Mouse (Mus musculus) ES-E14 (cell line): ENCODE results near the gene Cth. TPM values are rescaled to one million over a fixed set of nuclear protein-coding genes. Genes with fewer than 3 reads are reported as not detected.

Experiments used
- DNase-seq: peaks from one replicate; pipeline ENCODE4 v3.0.0-alpha.2; 2013; ENCODE audit warnings: low read depth, low spot score
- H3K27ac ChIP-seq: 2 replicates; pipeline ENCODE4 v1.5.1; 2012; ENCODE audit warnings: low read depth, mild to moderate bottlenecking, low read length, moderate library complexity, mixed read lengths; ENCODE audit not compliant: poor library complexity, insufficient read depth, severe bottlenecking
- H3K36me3 ChIP-seq: 2 replicates; pipeline ENCODE4 v1.6.1; 2012; ENCODE audit warnings: mild to moderate bottlenecking, low read length, moderate library complexity, mixed read lengths; ENCODE audit not compliant: control insufficient read depth, poor library complexity, insufficient read depth, severe bottlenecking
- H3K4me1 ChIP-seq, 2 experiments: fragments of 150-350 bp in 1 of 2; sonication (generic) in 1 of 2; 2 replicates each; pipeline ENCODE4 v1.6.1; 2012; ENCODE audit warnings: low read length in 2 of 2, mild to moderate bottlenecking in 1 of 2, mixed read lengths in 1 of 2; ENCODE audit not compliant: control insufficient read depth in 2 of 2, insufficient read depth in 2 of 2, poor library complexity in 1 of 2
- H3K4me3 ChIP-seq, 2 experiments: fragments of 150-350 bp in 1 of 2; sonication (generic) in 1 of 2; 2 replicates each; pipeline ENCODE4 v1.5.1; 2012; ENCODE audit warnings: low read length in 2 of 2, low read depth in 1 of 2, mild to moderate bottlenecking in 1 of 2, mixed read lengths in 1 of 2; ENCODE audit not compliant: insufficient read depth in 1 of 2, poor library complexity in 1 of 2, severe bottlenecking in 1 of 2
- H3K9ac ChIP-seq: 2 replicates; pipeline ENCODE4 v1.6.1; 2012; ENCODE audit warnings: low read depth, mild to moderate bottlenecking, low read length, mixed read lengths; ENCODE audit not compliant: poor library complexity, insufficient read depth, severe bottlenecking
- H3K9me3 ChIP-seq: fragments of 150-350 bp; sonication (generic); 2 replicates; pipeline ENCODE4 v1.6.1; 2012; ENCODE audit warnings: low read depth, mild to moderate bottlenecking, low read length; ENCODE audit not compliant: control insufficient read depth, insufficient read depth
- CHD2 ChIP-seq: IDR thresholded peaks from 2 replicates; pipeline ENCODE4 v1.6.1; 2014; ENCODE audit warnings: mild to moderate bottlenecking, low read depth, low read length, inconsistent platforms
- HCFC1 ChIP-seq: IDR thresholded peaks from 2 replicates; pipeline ENCODE4 v1.6.1; 2012; ENCODE audit warnings: low read length, inconsistent platforms, borderline replicate concordance; ENCODE audit not compliant: insufficient read depth
- MAFK ChIP-seq: IDR thresholded peaks from 2 replicates; pipeline ENCODE4 v1.6.1; 2014; ENCODE audit warnings: mild to moderate bottlenecking, low read depth, low read length, inconsistent platforms; ENCODE audit not compliant: insufficient read depth
- ZC3H11A ChIP-seq: IDR thresholded peaks from 2 replicates; pipeline ENCODE4 v1.6.1; 2012; ENCODE audit warnings: low read depth, mild to moderate bottlenecking, inconsistent platforms, low read length, borderline replicate concordance
- ZNF384 ChIP-seq: IDR thresholded peaks from 2 replicates; pipeline ENCODE4 v1.6.1; 2012; ENCODE audit warnings: low read depth, low read length, inconsistent platforms
- in situ Hi-C, 2 experiments: fragments of 600-800 bp; cut with MboI; formaldehyde crosslinking; loops; one replicate each; pipeline ENCODE4 v1.15.1; 2025; ENCODE audit warnings: low sequenced_read_pairs in 2 of 2, inconsistent platforms in 1 of 2; ENCODE audit not compliant: unreplicated experiment in 2 of 2
- total RNA-seq: library from RNA; depleted of rRNA; stranded (reverse); fragments of 300-350 nt; gene quantifications from 2 replicates; pipeline ENCODE4 v1.2.3, GENCODE M21; 2012

Cth gene
- total RNA-seq, 1 experiment, result 76.0 TPM

- Histone ChIP-seq H3K4me3 (peak overlapping the region; percentile 54 to 71), H3K9ac (peak overlapping the region; percentile 36; the same call in 1 of the 2 replicates), H3K4me1 (peaks cover 0 to 7% of the 10 kb centered on the region in 2 experiments; a peak in 2 of 4 replicates), H3K9me3 (no peaks in the 10 kb centered on the region), H3K36me3 (peaks cover 4% of the 10 kb centered on the region; the same call in 1 of the 2 replicates), H3K27ac (no peak overlapping the region)
- no peak for DNase-seq
- in situ Hi-C loops, result no loop called here
- no peak for TF ChIP-seq ZNF384
- no peak for TF ChIP-seq HCFC1
- no peak for TF ChIP-seq ZC3H11A
- TF ChIP-seq CHD2, result no peak
- TF ChIP-seq MAFK, result no peak
Measured at GRCm38 (mm10) chr3:157923268-157923835, 1.5 kb downstream of the Cth start.

- in situ Hi-C loops, result no loop called here
- Histone ChIP-seq H3K4me3 (no peak overlapping the region), H3K27ac (peak overlapping the region; percentile 75), H3K36me3 (peaks cover 6% of the 10 kb centered on the region), H3K4me1 (peaks cover 0 to 5% of the 10 kb centered on the region in 2 experiments; a peak in 2 of 4 replicates), H3K9ac (no peak overlapping the region), H3K9me3 (no peaks in the 10 kb centered on the region)
- TF ChIP-seq ZC3H11A, result no peak
- no peak for TF ChIP-seq CHD2
- no peak for TF ChIP-seq HCFC1
- no peak for TF ChIP-seq ZNF384
- TF ChIP-seq MAFK, result no peak
- DNase-seq, result no peak
Measured at GRCm38 (mm10) chr3:157921376-157921775, 3.5 kb downstream of the Cth start.

- H3K9me3 ChIP-seq, result no peaks in the 10 kb centered on the region
- peaks cover 0 to 4% of the 10 kb centered on the region in 2 experiments; a peak in 2 of 4 replicates for H3K4me1 ChIP-seq
- no peak for DNase-seq
- H3K27ac ChIP-seq, result no peak overlapping the region
- H3K4me3 ChIP-seq, result no peak overlapping the region
- no peak overlapping the region for H3K9ac ChIP-seq
- in situ Hi-C loops, result no loop called here
- TF ChIP-seq ZNF384 (no peak), MAFK (no peak), CHD2 (no peak), HCFC1 (no peak), ZC3H11A (no peak)
- H3K36me3 ChIP-seq, result peaks cover 13% of the 10 kb centered on the region
Measured at GRCm38 (mm10) chr3:157916336-157916735, 8.5 kb downstream of the Cth start.

GRCm38 (mm10) chr3:157912155-157912554 lies 12.7 kb downstream of the Cth start:
- TF ChIP-seq CHD2 (no peak), ZC3H11A (no peak), MAFK (no peak), ZNF384 (no peak), HCFC1 (no peak)

GRCm38 (mm10) chr3:157910262-157910661 lies 14.6 kb downstream of the Cth start:
- in situ Hi-C loops, result no loop called here
- no peak for DNase-seq
- H3K9ac ChIP-seq, result no peak overlapping the region
- TF ChIP-seq MAFK, result no peak
- TF ChIP-seq ZC3H11A, result no peak
- no peak for TF ChIP-seq HCFC1
- no peak for TF ChIP-seq ZNF384
- no peak for TF ChIP-seq CHD2
- H3K27ac ChIP-seq, result no peak overlapping the region
- no peaks in the 10 kb centered on the region for H3K4me1 ChIP-seq
- H3K9me3 ChIP-seq, result no peaks in the 10 kb centered on the region
- H3K36me3 ChIP-seq, result peaks cover 18% of the 10 kb centered on the region
- no peak overlapping the region for H3K4me3 ChIP-seq

More at GRCm38 (mm10) chr3:157912155-157912554, 12.7 kb downstream of the Cth start:
- Histone ChIP-seq H3K9me3 (no peaks in the 10 kb centered on the region), H3K36me3 (peaks cover 10% of the 10 kb centered on the region), H3K4me3 (no peak overlapping the region), H3K9ac (no peak overlapping the region), H3K27ac (no peak overlapping the region), H3K4me1 (no peaks in the 10 kb centered on the region)
- no peak for DNase-seq
- in situ Hi-C loops, result no loop called here
